Mouse (Mus musculus): ENCODE measurements around the gene Ccl4.

Gene Ccl4

DNA sequence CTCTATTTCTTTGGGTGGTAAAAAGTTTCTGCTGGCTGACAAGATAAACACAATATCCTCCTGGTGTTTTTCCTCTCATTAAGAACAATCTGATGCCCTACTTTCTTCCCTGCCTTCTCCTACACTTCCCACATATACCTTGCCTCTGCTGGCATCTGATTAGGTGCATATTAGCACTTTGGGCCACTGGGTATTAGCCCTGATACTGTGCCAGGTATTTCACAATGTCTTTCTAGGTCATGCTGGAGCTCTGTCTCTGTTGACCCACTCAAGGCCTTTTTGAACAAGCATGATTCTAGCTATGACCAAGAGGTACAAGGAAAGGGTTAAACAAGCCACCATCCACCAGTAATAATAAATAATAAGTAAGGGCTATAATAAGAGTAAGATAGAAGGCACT lies 9.4 kb downstream of the Ccl4 start:
- no peak for DNase-seq (ENCODE audit: low read depth, low spot score)

- DNase-seq (ENCODE audit: low read depth, low spot score) = no peak
These were observed 13.3 kb downstream of the Ccl4 start for GRCm38 (mm10) chr11:83675665-83676064.

DNA sequence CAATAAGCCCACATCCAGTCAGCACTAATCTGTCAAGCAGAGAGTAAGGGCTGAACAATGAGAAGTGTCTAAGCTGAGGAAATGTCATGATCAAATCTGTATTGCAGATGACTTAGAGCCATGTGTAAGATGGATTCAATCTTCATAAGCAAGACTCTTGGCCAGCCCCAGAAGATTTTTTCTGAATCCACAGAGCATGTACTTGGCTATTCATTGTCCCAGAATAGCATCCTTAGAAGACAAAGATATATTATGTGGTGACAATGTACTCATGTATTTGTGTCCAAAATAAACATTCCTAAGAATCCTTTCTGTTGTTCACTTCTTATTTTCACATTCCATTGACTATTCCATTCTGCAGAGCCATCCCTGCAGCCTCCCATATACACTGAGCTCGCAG lies 27.5 kb downstream of the Ccl4 start:
- no peak for DNase-seq (ENCODE audit: low read depth, low spot score)

- DNase-seq (ENCODE audit: low read depth, low spot score) = no peak
These were observed 29.6 kb downstream of the Ccl4 start for GRCm38 (mm10) chr11:83692008-83692407.

GRCm38 (mm10) chr11:83703705-83704104 lies 41.3 kb downstream of the Ccl4 start, which contains the start of gene Wfdc17:
Gene Wfdc17 (plus strand): TSS chr11:83703991.
- no peak for DNase-seq (ENCODE audit: low read depth, low spot score)

DNA sequence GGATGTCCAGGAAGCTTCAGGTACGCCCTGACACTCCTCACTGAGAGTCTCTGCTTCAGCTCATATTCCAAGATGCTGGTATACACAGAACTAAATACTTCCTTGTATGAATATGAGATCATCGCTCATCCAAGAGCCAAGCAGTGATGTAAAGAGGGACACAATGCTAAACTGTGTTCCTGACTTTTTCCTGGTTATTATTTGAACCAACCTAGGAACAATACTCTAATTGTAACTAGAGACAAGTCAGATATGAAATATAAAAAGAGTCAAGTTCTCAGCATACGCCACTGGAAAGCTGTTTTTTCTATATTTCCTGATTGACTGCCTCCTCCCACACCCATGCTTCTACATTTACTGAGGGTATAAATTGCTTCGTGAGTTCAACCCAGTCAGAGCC lies 46.3 kb downstream of the Ccl4 start, which contains the start of gene Wfdc18:
Gene Wfdc18, plus strand, starts transcription at position 301 of the 400 bp plus-strand sequence.
- no peak for DNase-seq (ENCODE audit: low read depth, low spot score)

- DNase-seq (ENCODE audit: low read depth, low spot score) = no peak
These were observed 47.3 kb downstream of the Ccl4 start for GRCm38 (mm10) chr11:83709683-83710082.

GRCm38 (mm10) chr11:83712671-83713070 lies 50.3 kb downstream of the Ccl4 start:
- DNase-seq (ENCODE audit: low read depth, low spot score) = no peak

- DNase-seq (ENCODE audit: low read depth, low spot score) = no peak
These were observed 51.5 kb downstream of the Ccl4 start for GRCm38 (mm10) chr11:83713925-83714324.

All from CD4-positive helper T cell, adult 2 months (primary cell).